Mouse (Mus musculus) bone marrow, adult 2 months (tissue): ENCODE results near the gene Sfxn2. TPM values are rescaled to one million over a fixed set of nuclear protein-coding genes. Genes with fewer than 3 reads are reported as not detected.

Experiments used
- H3K27ac ChIP-seq: fragments of 200-500 bp; 2 replicates; pipeline ENCODE4 v1.5.1; 2012; ENCODE audit warnings: low read depth, mild to moderate bottlenecking, control low read depth, inconsistent platforms, low read length; ENCODE audit not compliant: control insufficient read depth, poor library complexity, insufficient read depth
- H3K4me1 ChIP-seq: fragments of 200-500 bp; 2 replicates; pipeline ENCODE4 v1.6.1; 2011; ENCODE audit warnings: low read length; ENCODE audit not compliant: control insufficient read depth, insufficient read depth
- H3K4me3 ChIP-seq: fragments of 200-500 bp; replicated peaks from 2 replicates; pipeline ENCODE3; 2011; ENCODE audit warnings: mild to moderate bottlenecking, low read depth, low read length, control low read depth; ENCODE audit not compliant: control insufficient read depth
- CTCF ChIP-seq: fragments of 200-500 bp; IDR thresholded peaks from 2 replicates; pipeline ENCODE4 v1.5.1; 2011; ENCODE audit warnings: low read length, control low read depth; ENCODE audit not compliant: control insufficient read depth, insufficient read depth
- POLR2A ChIP-seq: fragments of 200-500 bp; IDR thresholded peaks from 2 replicates; pipeline ENCODE4 v1.6.1; 2011; ENCODE audit warnings: low read depth, mild to moderate bottlenecking, control low read depth, low read length, borderline replicate concordance; ENCODE audit not compliant: control insufficient read depth
- WGBS: fragments of 180-500 bp; shearing (Covaris S2); methylation state at CpG from one replicate; pipeline ENCODE4 v1.1.7; 2018; 5-methylcytosine and 5-hydroxymethylcytosine counted together
- polyA plus RNA-seq: library from polyadenylated mRNA; stranded (reverse); fragments of >200 nt; gene quantifications from 2 replicates; pipeline ENCODE4 v1.2.4, GENCODE M21; 2011; ENCODE audit warnings: low replicate concordance; ENCODE audit not compliant: missing spikeins, insufficient read depth, insufficient read length

Sfxn2 gene
- polyA plus RNA-seq, 1 experiment = 9.4 TPM

DNA sequence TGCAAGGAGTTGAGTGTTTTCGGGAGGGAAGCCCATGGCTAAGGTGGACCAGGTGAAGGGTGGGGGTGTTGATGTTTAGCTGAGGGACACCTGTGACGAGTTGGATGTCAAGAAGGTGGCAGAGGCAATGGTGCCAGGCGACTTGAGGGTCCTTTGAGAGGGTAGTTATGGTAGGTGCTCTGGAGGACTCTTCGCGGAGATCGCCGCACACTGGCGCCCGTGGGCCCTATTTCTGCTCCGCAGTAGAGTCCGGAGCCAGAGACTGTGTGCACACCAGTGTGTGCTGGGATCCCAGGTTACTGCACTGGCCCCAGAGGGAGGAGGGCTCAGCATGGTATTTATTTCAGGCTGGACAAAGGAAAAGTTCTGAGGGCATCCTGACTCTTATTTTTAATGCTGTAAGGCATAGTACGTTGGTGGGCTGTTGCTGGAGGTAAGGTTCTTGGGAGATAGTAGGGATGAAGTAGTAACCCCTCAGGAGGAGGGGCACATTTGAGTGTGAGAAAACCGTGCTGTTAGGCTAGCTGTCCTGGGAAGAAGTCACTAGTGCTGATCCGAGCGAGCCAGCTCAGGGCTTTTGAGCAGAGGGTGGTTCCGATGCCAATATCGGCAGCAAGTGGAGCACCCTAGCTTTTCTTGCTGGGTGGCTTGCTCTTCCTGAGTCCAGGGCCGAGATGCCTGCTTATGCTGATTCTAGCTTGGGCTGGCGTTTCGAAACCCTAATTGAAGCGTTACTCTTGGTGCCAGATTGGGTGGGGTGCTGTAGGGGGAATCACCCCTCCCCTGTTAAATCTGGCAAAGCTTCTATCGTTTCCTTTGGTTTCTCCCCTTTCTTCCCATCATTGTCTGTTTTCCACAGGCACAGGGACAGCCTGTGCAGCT is 26.5 kb downstream of the Sfxn2 start:
- TF ChIP-seq POLR2A (no peak), CTCF (no peak)
- Histone ChIP-seq H3K27ac (peak overlapping the region; percentile 76), H3K4me3 (peak overlapping the region; percentile 91), H3K4me1 (peaks cover 2% of the 10 kb centered on the region; the same call in 1 of the 2 replicates)
- under 1% methylated on average over 22 of the region's 22 CpGs for WGBS

DNA sequence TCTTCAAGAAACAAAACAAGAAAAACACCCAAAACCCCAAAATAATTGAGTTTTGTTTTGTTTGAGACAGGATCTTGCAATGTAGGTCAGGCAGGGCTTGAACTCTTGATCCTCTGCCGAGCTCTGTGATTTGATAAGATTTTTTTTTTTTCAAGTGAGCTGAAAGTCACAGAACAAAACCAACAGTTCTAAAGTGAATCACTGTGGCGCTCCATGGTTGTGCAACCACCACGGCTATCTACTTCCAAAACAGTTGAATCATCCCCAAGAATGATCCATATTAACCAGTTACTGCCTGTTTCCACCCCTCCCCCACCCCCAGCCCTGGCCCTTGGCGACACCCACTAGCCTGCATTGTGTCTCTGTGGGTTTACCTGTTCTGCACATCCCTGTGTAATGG is 27.2 kb downstream of the Sfxn2 start:
- H3K27ac ChIP-seq = no peak overlapping the region
- no peak for TF ChIP-seq POLR2A
- TF ChIP-seq CTCF = no peak
- WGBS = 35% methylated on average over 4 of the region's 4 CpGs
- no peak overlapping the region for H3K4me3 ChIP-seq
- H3K4me1 ChIP-seq = peaks cover 2% of the 10 kb centered on the region; the same call in 1 of the 2 replicates

DNA sequence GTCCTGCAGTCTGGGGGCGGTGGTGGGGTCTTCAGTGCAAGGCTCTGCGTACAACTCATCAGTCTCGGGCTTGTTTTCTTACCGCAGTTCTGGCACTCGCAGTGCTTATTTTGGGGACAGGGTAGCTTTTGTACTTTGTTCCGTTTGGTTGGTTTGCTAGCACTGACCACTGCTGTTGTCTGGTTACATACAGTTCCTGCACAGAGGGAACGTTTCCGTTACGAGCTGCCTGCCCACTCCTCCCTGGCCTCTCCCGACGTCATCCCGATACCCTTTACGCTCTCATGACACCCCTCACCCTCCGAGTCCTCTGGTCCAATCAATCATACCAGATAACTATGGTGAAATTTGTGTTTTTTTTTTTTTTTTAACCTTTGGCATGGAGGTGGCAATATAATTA is 28.3 kb downstream of the Sfxn2 start:
- Histone ChIP-seq H3K4me3 (no peak overlapping the region), H3K4me1 (peaks cover 2% of the 10 kb centered on the region; the same call in 1 of the 2 replicates), H3K27ac (no peak overlapping the region)
- TF ChIP-seq CTCF (no peak), POLR2A (no peak)
- WGBS = 35% methylated on average over 14 of the region's 14 CpGs

DNA sequence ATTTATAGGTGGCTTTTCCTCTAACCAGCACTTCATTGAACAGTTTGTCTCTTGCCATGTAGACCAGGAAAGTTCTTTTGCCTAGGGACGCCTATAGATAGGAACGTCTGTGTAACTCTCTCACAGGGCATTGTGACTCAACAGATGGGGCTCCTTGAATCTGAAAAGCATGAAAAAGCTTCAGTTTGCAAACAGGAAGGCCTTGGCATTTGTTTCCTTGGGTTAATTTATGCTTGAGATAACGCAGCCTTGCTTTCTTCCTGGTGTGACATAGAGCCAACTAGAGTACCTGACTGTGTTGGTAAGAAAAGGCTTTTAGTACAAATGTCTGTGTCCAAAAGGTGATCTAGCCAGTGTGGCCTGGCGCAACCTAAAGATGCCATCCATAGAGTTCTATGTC is 29.2 kb downstream of the Sfxn2 start:
- 50% methylated on average over 4 of the region's 4 CpGs for WGBS
- Histone ChIP-seq H3K27ac (no peak overlapping the region), H3K4me1 (peaks cover 2% of the 10 kb centered on the region; the same call in 1 of the 2 replicates), H3K4me3 (no peak overlapping the region)
- no peak for TF ChIP-seq CTCF
- TF ChIP-seq POLR2A = no peak

DNA sequence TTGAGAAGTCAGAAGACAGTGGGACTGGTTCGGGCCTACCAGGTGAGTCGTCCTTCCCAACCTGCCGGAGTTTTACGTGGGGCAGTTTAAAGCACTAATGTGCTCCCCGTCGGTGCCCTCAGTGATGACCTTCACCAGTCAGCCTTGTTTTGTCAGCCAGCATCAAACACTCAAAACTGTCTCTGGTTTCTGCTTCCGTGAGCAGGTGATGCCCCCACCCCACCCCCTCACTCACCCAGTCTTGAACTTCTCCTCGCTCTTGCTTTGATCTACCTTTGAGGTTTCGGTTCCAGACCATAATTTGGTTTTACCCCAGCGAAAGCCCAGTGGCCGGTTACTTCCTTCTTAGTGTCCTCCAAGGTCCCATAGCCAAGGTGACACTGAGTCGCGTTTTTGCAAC is 33.6 kb downstream of the Sfxn2 start:
- no peak for TF ChIP-seq POLR2A
- no peak for TF ChIP-seq CTCF
- WGBS = 52% methylated on average over 13 of the region's 13 CpGs
- H3K4me1 ChIP-seq = peaks cover 3% of the 10 kb centered on the region; the same call in 1 of the 2 replicates
- no peak overlapping the region for H3K4me3 ChIP-seq
- no peak overlapping the region for H3K27ac ChIP-seq

DNA sequence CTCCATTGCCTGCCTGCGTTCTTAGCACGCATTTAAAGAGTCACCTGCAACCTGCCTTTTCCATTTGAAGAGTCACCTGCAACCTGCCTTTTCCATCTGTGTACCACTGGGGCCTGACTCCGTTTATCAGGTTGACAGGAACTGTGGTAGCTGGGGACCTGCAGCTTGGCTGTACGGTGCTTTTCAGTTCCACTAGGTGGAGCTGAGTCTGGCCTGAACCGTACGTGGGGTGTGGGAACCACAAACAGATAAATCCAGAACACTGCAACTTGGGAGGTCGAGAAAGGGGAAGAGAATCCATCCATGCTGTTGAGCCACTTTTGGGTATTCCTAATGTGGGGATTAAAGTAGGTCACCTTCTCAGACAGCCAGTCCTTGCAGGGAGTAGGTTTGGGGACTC is 34.3 kb downstream of the Sfxn2 start:
- Histone ChIP-seq H3K27ac (no peak overlapping the region), H3K4me1 (peaks cover 3% of the 10 kb centered on the region; the same call in 1 of the 2 replicates), H3K4me3 (no peak overlapping the region)
- TF ChIP-seq CTCF (peak; percentile 60), POLR2A (no peak)
- 25% methylated on average over 7 of the region's 7 CpGs for WGBS

DNA sequence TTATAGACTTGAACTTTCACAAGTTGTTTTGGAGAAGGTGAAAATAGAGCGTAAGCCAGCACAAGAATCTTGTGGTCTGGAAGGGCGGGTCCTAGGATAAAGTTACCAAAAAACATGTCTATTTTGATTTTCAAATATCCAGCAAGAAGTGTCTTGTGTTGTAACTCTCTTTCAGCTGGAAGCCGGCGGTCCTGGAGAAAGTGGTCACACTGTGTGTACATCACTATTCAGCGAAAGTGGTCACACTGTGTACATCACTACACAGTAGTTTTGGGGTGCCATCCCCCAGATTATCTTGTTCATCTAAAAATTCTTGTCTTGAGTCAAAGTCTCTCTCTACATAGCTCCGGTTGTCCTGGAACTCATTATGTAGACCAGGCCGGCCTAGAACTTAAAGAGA is 35.0 kb downstream of the Sfxn2 start:
- Histone ChIP-seq H3K27ac (no peak overlapping the region), H3K4me3 (no peak overlapping the region), H3K4me1 (peaks cover 3% of the 10 kb centered on the region; the same call in 1 of the 2 replicates)
- WGBS = 88% methylated on average over 7 of the region's 7 CpGs
- no peak for TF ChIP-seq POLR2A
- no peak for TF ChIP-seq CTCF

DNA sequence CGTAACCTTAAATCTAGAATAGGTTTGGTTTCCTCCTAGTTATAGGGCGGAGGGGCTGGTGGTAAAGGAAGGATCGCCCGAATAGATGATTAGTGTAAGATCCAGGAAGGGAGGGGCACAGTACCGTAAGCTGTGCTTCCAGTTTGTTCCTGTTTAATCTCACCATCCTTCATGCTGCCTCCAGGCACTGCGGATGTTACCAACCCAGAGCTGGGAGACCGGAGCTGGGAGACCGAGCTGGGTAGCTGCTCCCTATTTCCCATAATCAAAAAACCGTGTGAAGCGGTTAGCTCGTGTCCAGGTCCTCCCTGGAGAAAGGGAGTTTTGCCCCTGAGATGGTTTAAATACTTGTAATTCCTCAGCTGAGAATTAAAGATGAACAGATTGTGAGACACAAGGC is 43.2 kb downstream of the Sfxn2 start:
- WGBS = 75% methylated on average over 11 of the region's 11 CpGs
- H3K4me1 ChIP-seq = peaks cover 13% of the 10 kb centered on the region
- no peak for TF ChIP-seq CTCF
- TF ChIP-seq POLR2A = no peak
- H3K4me3 ChIP-seq = no peak overlapping the region
- H3K27ac ChIP-seq = peak overlapping the region; percentile 12; the same call in 1 of the 2 replicates
